Mouse (Mus musculus) c-Kit-positive CD71-positive TER-119-negative erythroid progenitor cells, embryonic 14.5 days (primary cell): ENCODE measurements around the gene Ankrd11.

Experiments used
- DNase-seq: peaks from one replicate; pipeline ENCODE4 v3.0.0-alpha.2; 2013; ENCODE audit warnings: low read depth

Gene Ankrd11

DNA sequence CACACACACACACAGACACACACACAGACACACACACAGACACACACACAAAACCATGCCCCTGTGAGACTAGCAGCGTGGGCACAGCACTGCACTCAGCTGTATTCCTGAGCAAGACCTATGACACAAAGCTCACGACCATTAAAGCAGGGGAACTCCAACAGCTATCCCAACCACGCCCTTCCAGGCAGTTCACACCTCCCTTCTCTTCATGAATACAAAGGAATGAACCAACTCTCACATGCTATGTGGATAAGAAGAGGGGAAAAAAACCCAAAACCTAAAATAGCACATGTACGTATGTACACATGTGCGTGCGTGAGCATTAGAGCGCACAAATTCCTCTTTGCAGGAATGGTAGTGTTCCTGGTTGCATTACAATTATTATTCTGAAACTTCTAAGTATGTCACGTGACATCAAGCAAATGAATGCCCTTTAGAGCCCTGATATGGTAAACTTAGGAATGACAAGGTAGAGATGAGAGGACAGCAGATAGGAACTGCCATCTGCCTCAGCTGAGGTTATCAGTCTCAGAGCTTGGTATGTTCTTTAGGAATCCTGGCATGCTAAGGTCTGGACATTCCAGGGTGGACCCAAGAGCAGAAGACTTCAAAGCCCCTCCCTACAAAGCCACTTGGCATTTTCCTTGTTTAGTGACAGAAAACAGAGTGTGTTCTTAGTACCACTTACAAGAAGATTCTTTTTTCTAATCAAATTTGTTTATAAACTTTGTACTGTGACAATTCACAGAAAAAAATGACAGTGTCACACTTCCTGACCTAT is 115.9 kb downstream of the Ankrd11 start:
- DNase-seq: no peak

DNA sequence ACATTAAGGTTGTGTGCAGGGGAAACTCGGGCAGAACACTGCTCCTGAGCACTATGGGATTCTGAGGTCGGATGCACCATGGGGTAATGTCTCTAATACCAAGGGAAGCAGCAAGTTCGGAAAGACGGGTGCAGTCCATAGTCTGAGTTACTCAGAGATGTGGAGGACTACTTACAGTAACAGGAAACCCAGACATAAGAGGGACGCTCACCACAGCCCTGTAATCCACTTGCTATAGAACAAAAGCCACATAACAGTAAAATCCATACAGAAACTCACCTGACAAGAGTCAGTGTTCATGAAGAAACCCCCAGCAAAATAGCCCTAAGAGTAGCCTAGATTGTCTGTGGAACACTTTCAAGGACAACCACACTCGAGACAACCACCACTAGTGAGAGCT is 118.0 kb downstream of the Ankrd11 start:
- DNase-seq: no peak

DNA sequence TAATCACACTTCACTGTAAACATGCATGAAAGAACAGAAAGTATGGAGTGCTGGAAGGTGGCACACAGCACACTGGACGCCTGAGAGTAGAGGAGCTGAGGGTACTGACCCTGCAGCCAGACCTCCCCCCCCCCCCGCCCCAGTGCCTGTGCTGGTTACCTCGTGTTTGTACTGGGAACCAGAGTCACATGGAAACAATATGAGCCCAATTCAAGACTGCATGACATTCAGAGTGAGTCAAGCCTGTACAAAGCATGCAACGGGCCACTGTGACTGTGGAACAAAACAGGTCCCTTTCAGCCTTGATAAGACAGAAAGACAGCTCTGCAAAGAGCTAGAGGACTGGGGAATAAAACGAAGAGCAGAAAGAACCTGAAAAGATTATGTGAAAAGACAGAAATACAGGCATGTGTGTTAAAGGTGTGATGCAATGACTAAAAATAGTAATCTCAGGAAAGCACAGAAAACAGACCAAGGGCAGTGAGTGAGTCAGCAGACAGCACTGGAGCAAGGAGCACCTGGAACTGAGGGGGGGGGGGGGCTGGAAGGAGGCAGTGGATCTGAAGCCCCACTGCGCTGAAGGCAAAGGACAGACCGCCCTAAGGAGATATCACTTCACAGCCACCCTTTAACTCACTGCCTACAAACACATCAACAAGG is 118.5 kb downstream of the Ankrd11 start:
- DNase-seq: no peak

DNA sequence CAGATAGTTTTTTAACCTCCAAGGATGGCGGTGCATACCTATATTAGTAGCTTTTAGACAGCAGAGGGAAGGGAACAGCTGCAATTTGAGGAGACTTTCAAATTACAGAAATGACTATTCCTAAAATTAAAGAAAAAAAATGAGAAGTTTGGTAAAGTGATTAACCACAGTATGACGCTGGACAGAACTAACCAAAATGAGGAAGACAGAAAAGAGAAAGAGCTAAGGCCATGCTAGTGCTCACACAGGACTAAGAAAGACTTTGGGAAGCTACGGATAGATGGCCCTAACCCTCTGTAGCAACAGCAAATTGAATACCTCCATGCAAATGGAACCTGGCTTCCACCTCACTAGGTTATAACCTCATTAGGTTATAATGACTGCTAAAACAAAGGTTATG is 119.1 kb downstream of the Ankrd11 start:
- no peak for DNase-seq

DNA sequence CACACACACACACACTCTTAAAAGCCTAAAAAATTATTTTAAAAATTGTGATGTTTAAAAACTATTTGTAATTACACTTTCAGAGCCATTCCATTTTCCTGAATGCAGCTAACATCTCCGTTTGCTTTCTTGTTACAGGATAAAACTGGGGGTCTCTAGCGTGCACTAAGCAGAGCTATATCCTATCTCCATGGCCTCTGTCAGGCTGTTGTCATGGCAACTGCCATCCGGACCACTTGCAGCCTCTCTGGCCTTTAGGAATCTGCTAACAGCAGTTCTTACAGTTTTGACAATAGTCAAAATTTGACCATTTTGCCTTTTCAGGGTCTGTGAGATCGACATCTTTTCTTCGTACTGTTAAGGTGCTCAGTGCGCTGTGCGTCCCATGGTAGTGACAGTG is 121.2 kb downstream of the Ankrd11 start:
- no peak for DNase-seq

DNA sequence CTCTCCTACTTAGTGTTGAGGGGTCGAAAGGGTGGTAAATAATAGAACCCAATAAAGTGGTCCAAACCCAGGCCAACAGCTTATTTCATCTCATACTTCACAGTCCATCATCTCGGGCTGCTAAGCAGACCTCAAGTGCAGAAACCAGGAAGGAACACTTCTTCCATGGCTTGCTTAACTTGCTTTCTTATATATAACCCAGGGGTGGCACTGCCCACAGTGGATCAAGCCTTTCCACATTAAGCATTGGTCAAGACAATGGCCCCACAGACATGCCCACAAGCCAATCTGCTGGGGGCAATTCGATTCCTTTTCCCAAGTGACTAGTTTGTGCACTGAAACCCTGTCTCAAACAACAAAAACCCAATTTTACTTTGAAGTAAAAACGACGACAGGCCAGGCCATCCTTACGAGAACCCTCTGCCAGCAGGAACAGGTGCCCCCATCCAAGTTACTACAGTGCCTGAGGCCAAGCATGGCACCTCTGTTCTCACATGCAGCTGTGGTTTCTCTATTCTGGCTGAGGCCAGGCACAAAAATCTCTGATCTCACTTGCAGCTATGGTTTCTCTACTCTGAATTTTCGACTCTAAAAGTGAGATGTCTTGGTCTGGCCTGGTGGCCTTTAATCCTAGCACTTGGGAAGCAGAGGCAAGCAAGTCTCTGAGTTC is 123.5 kb downstream of the Ankrd11 start:
- no peak for DNase-seq

DNA sequence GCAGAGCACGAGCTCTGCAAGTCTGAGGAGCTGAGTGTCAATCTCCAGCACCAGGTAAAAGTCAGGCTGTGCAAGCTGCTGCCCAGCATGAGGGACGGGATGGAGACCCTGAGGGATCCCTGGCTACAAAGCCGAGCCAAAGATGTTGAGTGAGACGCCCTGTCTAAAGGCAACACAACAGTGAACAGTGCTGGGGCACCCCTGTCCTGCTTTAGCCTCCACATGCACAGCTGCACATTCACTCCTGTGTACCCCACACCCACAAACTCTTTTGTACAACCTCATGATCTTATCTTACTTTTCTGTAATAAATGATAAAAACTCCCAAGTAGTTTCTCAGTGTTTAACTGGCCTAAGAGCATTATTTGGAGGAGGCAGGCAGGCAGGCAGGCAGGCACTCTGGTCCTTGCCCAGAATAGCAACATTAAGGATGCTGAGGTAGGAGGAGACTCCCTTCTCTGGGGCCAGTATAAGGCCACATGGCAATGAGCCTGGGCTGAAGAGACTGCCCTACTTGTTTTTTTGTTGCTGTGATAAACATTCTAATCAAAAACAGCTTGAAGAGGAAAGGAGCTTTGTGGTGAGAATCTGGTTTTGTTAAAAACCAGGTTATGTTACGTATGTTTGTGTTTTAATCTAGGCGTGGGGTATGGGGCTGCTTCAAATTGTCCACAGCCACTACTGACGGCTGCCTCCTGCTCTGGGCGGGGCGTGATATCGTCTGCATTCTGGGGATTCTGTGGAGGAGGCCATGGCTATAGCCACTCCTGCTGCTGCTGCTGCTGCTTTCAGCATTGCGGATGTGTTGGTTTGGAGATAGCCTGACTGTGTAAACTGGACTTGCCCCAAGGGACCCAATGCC is 124.3 kb downstream of the Ankrd11 start:
- DNase-seq: peak; percentile 23

DNA sequence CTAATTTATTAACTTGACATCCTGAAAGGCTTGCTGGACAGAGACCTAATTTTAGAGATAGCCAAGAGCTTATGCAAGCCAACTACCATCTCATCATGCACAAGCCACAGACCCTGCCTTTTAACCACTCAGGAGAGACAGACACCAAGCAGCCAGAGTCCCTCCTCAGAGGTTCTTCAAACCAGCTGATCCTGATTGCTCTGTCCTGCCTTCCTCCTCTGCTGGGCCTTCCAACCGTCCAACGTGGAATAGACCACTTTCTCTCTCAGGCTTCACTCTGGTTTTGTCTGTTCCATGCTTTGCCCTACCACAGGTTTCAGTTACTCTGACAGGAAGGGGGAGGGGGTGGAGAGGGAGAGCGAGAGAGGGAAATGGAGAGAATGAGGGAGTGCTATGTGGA is 125.3 kb downstream of the Ankrd11 start:
- no peak for DNase-seq

DNA sequence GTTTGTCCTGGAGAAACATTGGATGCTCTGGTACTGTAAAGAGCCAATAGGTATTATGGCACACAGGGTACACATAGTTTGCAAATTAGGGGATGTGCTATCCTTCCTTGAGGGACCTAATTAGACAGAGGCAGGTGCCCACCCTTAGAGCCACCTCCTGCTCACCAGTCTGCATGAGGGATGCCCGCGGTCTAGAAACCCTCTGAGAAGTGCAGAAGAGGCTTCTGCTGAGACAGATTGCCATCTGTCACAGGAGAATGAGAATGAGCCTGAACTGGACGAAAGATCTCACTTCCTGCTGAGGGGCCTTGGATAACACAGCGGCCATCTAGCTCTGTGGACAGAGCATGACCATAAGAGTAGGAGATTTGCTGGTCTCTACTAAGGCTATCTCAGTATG is 129.2 kb downstream of the Ankrd11 start:
- DNase-seq: no peak

DNA sequence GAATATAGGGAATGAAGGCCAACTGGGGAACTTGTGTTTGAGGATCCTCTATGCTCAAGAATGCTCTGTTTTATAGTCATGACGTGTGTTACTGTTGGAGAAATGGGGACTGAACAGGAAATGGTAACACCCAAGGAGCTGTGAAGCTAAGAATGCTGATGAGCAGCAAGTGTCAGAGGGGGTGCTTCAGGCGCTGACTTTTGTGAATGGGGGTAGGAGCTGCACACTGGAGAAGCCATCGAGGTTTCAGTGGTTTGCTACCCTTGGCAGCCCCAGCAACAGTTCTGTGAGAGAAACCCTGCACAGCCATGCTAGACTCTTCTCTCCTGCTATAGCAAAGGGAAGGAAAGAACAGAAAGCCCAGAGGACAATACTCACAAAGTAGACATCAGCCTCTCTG is 129.9 kb downstream of the Ankrd11 start:
- no peak for DNase-seq

DNA sequence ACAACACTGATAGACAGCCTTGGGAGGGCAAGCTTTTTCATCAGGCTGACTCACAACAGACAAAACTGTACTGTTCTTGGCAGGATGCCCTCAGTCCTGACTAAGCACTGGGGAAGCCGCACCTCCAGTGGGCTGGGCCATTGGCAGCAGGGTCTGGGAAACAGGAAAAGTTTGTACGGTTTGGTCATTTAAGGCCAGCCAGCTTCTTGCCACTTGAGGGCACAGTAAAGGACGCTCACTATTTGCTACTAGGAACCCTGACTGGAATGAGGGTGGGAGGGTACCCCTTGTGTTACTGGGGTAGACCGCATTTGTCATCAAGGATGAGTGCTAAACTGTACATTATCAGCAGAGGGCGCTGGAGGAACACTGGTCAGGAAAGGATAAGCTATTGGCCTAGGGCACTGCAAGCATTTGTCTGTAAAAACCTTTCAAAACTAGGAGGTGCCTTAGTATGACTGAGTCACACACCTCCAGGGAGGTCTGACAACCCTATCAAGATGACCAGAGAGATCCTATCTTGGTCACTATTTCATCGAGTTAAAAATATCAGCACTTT is 135.5 kb downstream of the Ankrd11 start:
- DNase-seq: peak; percentile 79

DNA sequence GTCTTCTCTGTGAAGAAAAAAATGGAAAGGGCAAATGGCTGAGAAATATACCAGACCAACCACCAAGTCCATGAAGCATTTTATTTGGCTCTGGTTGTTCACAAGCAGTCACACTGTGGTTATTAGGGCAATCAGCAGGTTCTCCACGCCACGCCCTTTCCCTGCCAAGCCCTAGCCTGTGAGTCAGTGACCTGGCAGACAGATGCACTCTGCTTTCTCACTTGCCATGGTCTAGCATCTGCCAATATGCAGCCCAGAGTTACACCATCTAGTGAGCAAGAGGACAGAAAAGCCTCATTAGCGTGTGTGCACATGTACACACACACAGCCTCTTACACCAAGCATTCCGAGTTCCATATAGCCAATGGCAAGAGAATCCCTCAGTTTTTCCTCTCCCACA is 136.7 kb downstream of the Ankrd11 start:
- DNase-seq: no peak

DNA sequence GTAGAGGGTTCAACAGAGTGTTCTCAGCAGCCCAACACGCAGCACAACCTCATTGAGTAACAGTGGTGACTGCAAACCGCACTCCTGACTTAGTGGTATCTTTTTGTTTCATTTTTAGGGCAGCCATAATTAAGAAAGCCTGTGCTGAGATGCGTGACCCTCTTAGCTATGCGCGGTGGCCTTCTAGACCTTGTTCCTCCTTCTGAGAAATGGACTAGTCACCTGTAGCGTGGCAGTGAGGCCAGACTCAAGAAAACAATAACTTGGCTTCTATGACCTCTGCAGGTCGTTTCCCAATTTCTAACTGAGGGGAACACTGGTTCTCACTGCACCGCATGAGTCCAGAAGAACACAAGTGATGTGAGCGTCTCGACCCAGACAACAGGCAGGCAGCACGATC is 137.6 kb downstream of the Ankrd11 start:
- no peak for DNase-seq

DNA sequence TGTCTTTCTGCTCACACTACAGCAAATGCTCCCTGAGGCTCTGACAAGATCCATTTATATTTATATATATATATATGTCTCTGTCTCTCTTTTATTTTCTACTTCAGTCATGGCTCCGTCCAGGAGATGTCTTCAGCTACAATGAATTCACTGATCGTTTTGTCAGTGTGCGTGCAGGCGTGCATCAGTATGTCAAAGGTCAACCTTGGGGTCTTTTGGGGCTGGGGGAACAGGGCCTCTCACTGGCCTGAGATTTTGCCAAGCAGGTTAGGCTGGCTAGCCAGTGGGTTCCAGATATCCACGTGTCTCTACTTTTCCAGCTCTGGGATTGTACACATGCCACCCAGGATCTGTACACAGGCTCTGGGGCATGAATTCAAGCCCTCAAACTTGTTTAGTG is 139.1 kb downstream of the Ankrd11 start:
- DNase-seq: no peak

DNA sequence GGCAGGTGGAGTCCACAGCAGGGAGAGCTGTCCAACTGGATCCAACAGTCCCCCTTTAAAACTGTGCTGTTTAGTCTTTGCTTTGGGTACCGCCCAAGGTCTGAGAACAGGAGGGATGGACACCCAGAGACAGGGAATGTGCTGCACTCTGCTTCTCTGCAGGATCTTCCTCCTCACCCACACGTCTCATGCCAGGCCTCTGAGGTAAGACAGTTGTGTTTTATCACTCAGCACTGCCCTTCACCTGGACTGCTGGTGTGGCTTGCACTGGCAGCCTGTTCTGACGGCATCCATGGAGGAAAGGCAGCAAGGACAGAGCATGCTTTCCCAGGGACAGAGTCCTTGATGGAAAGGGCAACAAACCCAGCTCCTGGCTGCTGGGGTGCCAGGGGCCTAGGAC is 139.5 kb downstream of the Ankrd11 start:
- DNase-seq: no peak

DNA sequence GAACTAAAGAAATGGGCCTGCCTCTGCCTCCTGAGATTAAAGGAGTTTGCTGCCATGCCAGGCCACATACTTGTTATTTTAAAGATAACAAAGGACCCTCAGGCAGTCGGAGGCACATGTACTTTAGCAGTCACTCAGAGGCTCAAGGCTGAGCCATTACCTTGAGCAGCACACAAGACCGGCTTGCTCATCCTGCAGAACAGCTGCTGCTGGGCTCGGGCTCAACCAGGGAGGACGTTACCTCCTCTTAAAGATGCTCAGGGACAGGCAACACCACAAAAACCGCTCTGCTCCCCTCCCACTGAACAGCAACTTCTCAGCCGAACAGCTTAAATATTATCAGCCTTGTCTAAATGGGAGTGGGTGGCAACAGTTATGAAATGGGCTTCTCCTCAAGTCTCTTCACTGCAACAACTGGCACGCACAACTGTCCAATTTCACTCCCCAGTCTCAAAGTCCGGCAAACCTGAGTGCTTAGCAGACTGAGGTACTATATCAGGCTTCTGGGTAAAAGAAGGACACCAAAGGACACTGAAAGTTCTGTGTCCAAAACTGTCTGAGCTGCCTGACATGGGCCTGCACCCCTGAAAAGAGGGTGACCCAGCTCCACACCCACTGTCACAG is 140.1 kb downstream of the Ankrd11 start:
- DNase-seq: no peak

DNA sequence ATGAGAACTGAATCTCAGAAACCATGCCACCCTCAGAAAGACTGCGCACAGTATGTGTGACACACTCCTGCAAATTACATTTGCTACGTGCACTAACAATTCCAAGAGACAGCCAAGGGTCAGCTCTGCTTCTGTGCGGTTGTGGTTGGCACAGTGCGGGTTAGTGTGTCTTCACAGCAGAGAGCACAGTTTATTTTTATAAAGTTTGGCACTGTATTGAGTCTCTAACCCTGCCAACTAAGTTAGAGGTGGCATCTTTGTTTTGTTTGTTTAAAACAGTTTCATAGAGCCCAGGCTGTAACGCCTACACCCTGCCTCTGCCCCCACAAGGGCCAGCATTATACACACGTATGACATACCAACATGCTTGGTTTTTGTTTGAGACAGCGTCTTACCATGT is 140.6 kb downstream of the Ankrd11 start:
- DNase-seq: no peak

DNA sequence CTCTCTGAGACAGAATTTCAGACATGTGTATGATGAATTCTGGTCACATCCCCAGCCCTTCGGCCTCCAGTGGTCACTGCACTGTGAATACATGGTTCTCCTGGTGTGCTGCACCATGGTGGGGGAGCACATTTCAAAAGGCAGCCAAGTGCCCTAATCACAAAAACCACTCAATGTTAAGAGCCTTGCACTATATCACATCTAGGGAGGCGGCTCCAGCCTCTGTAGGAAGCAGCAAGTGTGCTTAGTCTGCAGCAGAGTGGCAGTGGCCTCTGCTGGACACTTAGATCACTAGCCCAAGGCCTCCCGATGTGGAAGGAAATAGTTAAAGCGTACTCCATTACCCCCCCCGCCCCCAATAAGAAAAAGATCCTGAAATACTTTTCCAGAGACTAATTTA is 143.0 kb downstream of the Ankrd11 start:
- no peak for DNase-seq

DNA sequence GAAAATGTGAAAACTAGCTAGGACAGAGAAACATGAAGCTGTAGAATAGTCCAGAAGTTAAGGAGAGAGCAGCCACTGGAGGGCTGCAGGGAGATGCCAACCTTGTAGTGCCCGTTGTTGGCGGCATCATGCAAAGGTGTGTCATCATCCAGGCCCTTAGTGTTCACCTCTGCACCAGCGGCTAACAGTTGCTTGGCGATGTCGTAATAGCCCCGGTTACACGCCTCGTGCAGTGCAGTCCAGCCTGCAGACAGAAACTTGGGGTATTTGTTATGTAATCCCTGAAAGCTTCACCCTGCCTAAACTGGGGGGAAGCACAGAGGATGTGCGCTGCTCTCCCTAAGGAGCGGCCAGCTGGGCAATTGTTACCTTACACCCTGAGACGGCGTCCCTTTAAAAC is 143.6 kb downstream of the Ankrd11 start:
- DNase-seq: no peak

DNA sequence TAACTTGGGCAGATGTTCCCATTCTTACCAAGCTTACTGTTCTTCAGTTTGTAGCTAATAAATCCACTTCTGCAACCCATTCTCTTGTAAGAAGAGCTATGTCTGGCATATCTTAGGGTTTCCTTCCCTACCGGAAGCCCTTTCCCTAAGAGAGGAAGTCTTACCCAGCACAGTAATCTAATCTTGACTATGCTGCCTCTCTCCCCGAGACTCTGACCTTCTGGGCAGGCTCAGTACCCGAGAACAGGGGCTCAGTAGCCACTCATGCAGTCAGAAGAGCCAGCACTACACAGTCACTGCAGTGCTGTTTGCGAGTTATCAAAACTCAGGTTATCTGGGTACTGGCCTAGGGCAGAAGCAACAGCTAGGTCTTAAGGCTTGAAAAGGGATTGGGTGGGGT is 144.1 kb downstream of the Ankrd11 start:
- no peak for DNase-seq

DNA sequence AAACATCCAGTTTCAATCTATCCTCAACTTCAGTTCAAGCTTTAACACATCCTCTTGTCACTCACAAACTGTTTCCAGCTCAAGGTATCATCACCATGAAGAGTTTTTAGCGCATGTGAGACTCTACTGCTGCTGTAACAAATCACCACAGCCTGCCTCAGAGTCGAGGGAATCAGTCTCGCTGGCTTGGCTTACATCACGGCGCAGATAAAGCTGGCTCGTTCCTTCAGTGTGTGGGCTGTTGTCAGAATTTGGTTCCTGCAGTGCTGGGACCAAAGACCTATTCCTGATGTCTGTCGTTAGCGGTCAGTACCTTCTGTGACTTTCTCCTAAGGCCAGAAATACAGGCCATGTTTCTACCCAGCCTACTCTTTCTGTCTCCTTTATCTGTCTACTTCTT is 144.9 kb downstream of the Ankrd11 start:
- no peak for DNase-seq

DNA sequence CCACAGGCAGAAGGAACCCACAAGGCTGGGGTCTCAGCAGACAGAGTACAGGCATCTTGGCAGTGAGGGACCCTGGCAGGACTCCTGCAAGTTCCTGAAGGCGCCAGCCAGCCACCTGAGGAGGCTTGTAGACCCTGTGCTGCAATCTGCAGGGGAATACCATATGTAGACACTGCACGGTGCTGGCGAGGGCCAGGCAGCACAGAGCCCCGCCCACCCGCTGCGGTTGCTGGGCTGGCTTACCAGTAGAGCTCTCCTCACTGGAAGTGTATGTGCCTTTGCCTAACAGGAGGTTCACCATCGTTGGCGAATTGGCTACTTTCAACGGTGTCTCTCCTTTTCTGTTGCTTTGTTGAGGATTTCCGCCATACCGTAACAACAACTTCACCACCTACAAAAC is 145.8 kb downstream of the Ankrd11 start:
- no peak for DNase-seq
